Mouse (Mus musculus): ENCODE measurements at regions not wholly inside any gene's neighbourhood (a gene's known extent, or its start where the extent isn't known, plus 50 kb on each side); places are given as distances from the start of the nearest gene placed in this dataset.

GRCm38 (mm10) chr9:41791501-41792172 is 332.5 kb downstream of the Sorl1 start:
- no peak for ATAC-seq (ENCODE audit: insufficient read depth)
- H3K27ac ChIP-seq: no peak overlapping the region
- DNase-seq (ENCODE audit: low read depth in 3 of 3, low spot score in 3 of 3): no peak
- H3K4me3 ChIP-seq (ENCODE audit: insufficient read depth in 1 of 2, low read depth in 2 of 2, low read length in 2 of 2): no peak overlapping the region
- WGBS (ENCODE audit: insufficient replicate concordance): 71% methylated on average over 5 of the region's 5 CpGs
- no peak for TF ChIP-seq CTCF (IDR thresholded peaks at IDR 0.05; ENCODE audit: low read depth)
- no peak for TF ChIP-seq EP300 (IDR thresholded peaks at IDR 0.05; ENCODE audit: low read depth)
- H3K4me2 ChIP-seq (ENCODE audit: low read depth): no peak overlapping the region
- no peak overlapping the region for H3K9ac ChIP-seq (replicated peaks)
- no peaks in the 10 kb centered on the region for H3K36me3 ChIP-seq (replicated peaks; ENCODE audit: control insufficient read depth, insufficient read depth, low read depth)
- H3K4me1 ChIP-seq (replicated peaks; ENCODE audit: control insufficient read depth in 2 of 2, insufficient read depth in 2 of 2, low read length in 1 of 2): no peaks in the 10 kb centered on the region
- no peaks in the 10 kb centered on the region for H3K9me3 ChIP-seq (ENCODE audit: control insufficient read depth, low read length)
- no peaks in the 10 kb centered on the region for H3K27me3 ChIP-seq (ENCODE audit: control insufficient read depth, insufficient read depth, low read length)

DNA sequence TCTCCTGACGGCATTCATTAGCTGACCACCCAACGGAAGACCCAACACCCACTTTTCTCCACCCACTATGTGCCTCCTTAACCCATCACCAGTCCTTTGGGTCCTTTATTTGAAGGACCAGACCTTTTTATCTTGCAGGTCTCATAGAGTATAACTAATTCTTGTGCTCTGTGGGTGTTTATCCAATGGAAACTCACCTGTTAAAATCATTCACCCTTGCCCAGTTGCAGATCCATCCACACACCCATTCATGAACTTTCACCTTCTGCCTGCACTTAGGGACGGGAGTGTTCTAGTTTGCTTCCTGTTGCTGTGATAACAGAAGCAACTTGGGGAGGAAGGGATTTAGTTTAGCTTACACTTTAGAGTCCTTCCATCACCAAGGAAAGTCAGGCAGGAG is 339.0 kb downstream of the Sorl1 start:
- H3K36me3 ChIP-seq (replicated peaks; ENCODE audit: control insufficient read depth, insufficient read depth, low read depth): no peaks in the 10 kb centered on the region

DNA sequence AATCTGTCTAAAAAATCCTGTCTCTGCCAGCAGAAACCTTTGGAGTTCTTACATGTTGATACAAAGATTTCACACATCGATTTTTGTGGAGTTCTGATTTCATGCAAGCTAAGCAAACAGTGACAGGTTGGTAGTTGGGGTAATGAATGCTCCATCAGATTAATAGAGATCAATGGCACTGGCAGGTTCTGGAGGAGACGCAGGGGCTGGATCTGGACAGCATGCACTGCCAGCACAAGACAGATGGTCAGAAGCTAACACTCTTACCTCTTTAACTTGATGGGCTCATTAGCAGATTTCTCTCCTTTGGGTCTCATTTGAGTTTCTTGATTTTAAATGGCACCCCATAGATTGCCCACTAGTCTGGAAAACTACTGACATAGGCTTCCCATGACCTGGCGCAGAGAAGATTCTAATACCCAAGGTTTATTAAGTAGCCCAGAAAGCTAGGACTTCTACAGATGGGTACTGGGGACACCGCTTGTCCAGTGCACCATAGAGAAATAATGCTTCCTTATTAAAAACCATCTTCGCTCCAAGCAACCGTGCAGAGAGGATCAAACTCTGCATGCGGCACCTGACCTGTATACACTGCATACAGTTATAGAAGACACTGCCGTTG is 351.7 kb downstream of the Sorl1 start:
- Histone ChIP-seq H3K36me3 (replicated peaks; ENCODE audit: control insufficient read depth, insufficient read depth, low read depth) (no peaks in the 10 kb centered on the region), H3K9ac (replicated peaks) (no peak overlapping the region), H3K4me1 (replicated peaks; ENCODE audit: control insufficient read depth in 2 of 2, insufficient read depth in 2 of 2, low read length in 1 of 2) (no peaks in the 10 kb centered on the region), H3K9me3 (ENCODE audit: control insufficient read depth, low read length) (no peaks in the 10 kb centered on the region), H3K27me3 (ENCODE audit: control insufficient read depth, insufficient read depth, low read length) (no peaks in the 10 kb centered on the region), H3K4me2 (ENCODE audit: low read depth) (no peak overlapping the region), H3K27ac (no peak overlapping the region), H3K4me3 (ENCODE audit: insufficient read depth in 1 of 2, low read depth in 2 of 2, low read length in 2 of 2) (no peak overlapping the region)
- ATAC-seq (ENCODE audit: insufficient read depth): no peak
- DNase-seq (ENCODE audit: low read depth in 3 of 3, low spot score in 3 of 3): no peak
- no peak for TF ChIP-seq EP300 (IDR thresholded peaks at IDR 0.05; ENCODE audit: low read depth)
- TF ChIP-seq CTCF (IDR thresholded peaks at IDR 0.05; ENCODE audit: low read depth): no peak
- 69% methylated on average over 8 of the region's 8 CpGs for WGBS (ENCODE audit: insufficient replicate concordance)

More for the DNA sequence above, 339.0 kb downstream of the Sorl1 start:
- 39% methylated on average over 3 of the region's 3 CpGs for whole genome bisulfite sequencing (ENCODE audit: insufficient replicate concordance)
- no peaks in the 10 kb centered on the region for H3K27me3 ChIP-seq (ENCODE audit: control insufficient read depth, insufficient read depth, low read length)
- H3K27ac ChIP-seq: no peak overlapping the region
- H3K4me1 ChIP-seq (replicated peaks; ENCODE audit: control insufficient read depth in 2 of 2, insufficient read depth in 2 of 2, low read length in 1 of 2): no peaks in the 10 kb centered on the region
- H3K9me3 ChIP-seq (ENCODE audit: control insufficient read depth, low read length): no peaks in the 10 kb centered on the region
- H3K9ac ChIP-seq (replicated peaks): no peak overlapping the region
- H3K4me3 ChIP-seq (ENCODE audit: insufficient read depth in 1 of 2, low read depth in 2 of 2, low read length in 2 of 2): no peak overlapping the region
- no peak for DNase-seq (ENCODE audit: low read depth in 3 of 3, low spot score in 3 of 3)
- TF ChIP-seq EP300 (IDR thresholded peaks at IDR 0.05; ENCODE audit: low read depth) (no peak), CTCF (IDR thresholded peaks at IDR 0.05; ENCODE audit: low read depth) (no peak)
- no peak overlapping the region for H3K4me2 ChIP-seq (ENCODE audit: low read depth)
- ATAC-seq (ENCODE audit: insufficient read depth): no peak

GRCm38 (mm10) chr9:41771276-41771675 is 352.8 kb downstream of the Sorl1 start:
- DNase-seq (ENCODE audit: low read depth in 3 of 3, low spot score in 3 of 3) (no peak), ATAC-seq (ENCODE audit: insufficient read depth) (no peak)
- TF ChIP-seq EP300 (IDR thresholded peaks at IDR 0.05; ENCODE audit: low read depth) (no peak), CTCF (IDR thresholded peaks at IDR 0.05; ENCODE audit: low read depth) (no peak)
- Histone ChIP-seq H3K4me1 (replicated peaks; ENCODE audit: control insufficient read depth in 2 of 2, insufficient read depth in 2 of 2, low read length in 1 of 2) (no peaks in the 10 kb centered on the region), H3K9ac (replicated peaks) (no peak overlapping the region), H3K4me3 (ENCODE audit: insufficient read depth in 1 of 2, low read depth in 2 of 2, low read length in 2 of 2) (no peak overlapping the region), H3K9me3 (ENCODE audit: control insufficient read depth, low read length) (no peaks in the 10 kb centered on the region), H3K36me3 (replicated peaks; ENCODE audit: control insufficient read depth, insufficient read depth, low read depth) (no peaks in the 10 kb centered on the region), H3K27ac (no peak overlapping the region), H3K27me3 (ENCODE audit: control insufficient read depth, insufficient read depth, low read length) (no peaks in the 10 kb centered on the region), H3K4me2 (ENCODE audit: low read depth) (no peak overlapping the region)
- WGBS (ENCODE audit: insufficient replicate concordance): 61% methylated on average over 1 of the region's 1 CpGs

DNA sequence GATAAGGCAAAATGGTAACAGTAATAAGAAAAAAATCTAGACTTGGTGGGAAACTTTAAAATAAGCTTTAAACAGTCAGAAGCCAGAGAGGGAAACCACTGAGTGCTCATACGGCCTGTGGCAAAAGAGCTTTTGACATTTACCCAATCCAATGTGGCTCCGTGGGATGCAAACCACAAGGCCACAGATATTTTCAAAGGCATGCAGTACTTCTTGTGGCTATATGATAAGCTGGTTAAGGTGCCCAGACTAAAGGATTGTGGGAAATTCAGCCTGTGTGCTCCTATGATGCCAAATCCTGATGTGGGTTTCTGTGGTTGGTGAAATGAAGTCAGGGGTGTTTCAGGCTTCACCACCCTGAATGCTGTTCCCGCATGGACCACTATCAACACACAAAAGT is 355.8 kb downstream of the Sorl1 start:
- Histone ChIP-seq H3K4me2 (ENCODE audit: low read depth) (no peak overlapping the region), H3K4me3 (ENCODE audit: insufficient read depth in 1 of 2, low read depth in 2 of 2, low read length in 2 of 2) (no peak overlapping the region), H3K4me1 (replicated peaks; ENCODE audit: control insufficient read depth in 2 of 2, insufficient read depth in 2 of 2, low read length in 1 of 2) (no peaks in the 10 kb centered on the region), H3K36me3 (replicated peaks; ENCODE audit: control insufficient read depth, insufficient read depth, low read depth) (no peaks in the 10 kb centered on the region), H3K27me3 (ENCODE audit: control insufficient read depth, insufficient read depth, low read length) (no peaks in the 10 kb centered on the region), H3K9me3 (ENCODE audit: control insufficient read depth, low read length) (no peaks in the 10 kb centered on the region), H3K27ac (no peak overlapping the region), H3K9ac (replicated peaks) (no peak overlapping the region)
- TF ChIP-seq CTCF (IDR thresholded peaks at IDR 0.05; ENCODE audit: low read depth) (no peak), EP300 (IDR thresholded peaks at IDR 0.05; ENCODE audit: low read depth) (no peak)
- 51% methylated on average over 3 of the region's 3 CpGs for WGBS (ENCODE audit: insufficient replicate concordance)
- DNase-seq (ENCODE audit: low read depth in 3 of 3, low spot score in 3 of 3) (no peak), ATAC-seq (ENCODE audit: insufficient read depth) (no peak)

Data from liver, embryonic 14.5 days (tissue).